8 mouse cellular contexts compared by ENCODE assay signal in the genomic region with DNA sequence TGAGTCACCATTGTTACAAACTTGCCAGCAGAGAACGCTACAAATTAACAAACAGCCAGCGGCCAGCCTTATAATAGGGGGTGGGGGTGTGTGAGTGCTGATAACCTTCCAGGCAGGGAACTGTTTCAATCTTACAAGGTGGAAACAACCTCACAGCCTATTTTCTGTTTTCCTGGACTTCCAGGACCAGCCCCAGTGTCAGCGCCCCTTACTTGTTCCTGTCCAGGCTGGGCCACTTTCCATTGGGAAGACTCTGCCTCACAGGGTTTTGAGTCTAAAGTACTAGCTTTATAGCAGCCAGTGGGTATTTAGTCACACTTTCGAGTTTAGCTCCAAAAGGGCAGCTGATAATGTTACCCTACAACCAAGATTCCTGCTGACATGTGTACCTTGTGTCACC. TPM values are rescaled to one million over a fixed set of nuclear protein-coding genes. Genes with fewer than 3 reads are reported as not detected.
DNase-seq lines count a peak whose midpoint lies in the region; ATAC-seq lines count a peak whose summit lies in the region.

No protein-coding gene starts in this region.

- H3K4me3 ChIP-seq in neural tube, embryonic 12.5 days = no peak overlapping the region
- H3K4me3 ChIP-seq in hindbrain, embryonic 14.5 days (replicated peaks; ENCODE audit: low read length) = no peak overlapping the region
- no peak overlapping the region for H3K4me3 ChIP-seq in liver, embryonic 12.5 days

- H3K36me3 ChIP-seq in neural tube, embryonic 12.5 days = no peaks in the 10 kb centered on the region
- H3K36me3 ChIP-seq in hindbrain, embryonic 14.5 days (replicated peaks; ENCODE audit: control insufficient read depth, insufficient read depth) = no peaks in the 10 kb centered on the region
- H3K36me3 ChIP-seq in liver, embryonic 12.5 days = peaks cover under 1% of the 10 kb centered on the region

- DNase-seq in neural tube, embryonic 10.5 days (ENCODE audit: extremely low spot score, low spot score) = no peak
- no peak for DNase-seq in hindbrain, embryonic 14.5 days (ENCODE audit: low spot score)
- DNase-seq in frontal cortex, postnatal 14 days (ENCODE audit: low spot score in 2 of 2) = no peak
- DNase-seq in urinary bladder, adult 18-20 months (ENCODE audit: low spot score in 2 of 2) = no peak
- DNase-seq in layer of hippocampus, postnatal 10 days (ENCODE audit: low spot score in 2 of 2) = no peak
- no peak for DNase-seq in adipocyte (ENCODE audit: low spot score)

- no peak for ATAC-seq in neural tube, embryonic 12.5 days (ENCODE audit: low FRiP score, low read depth)
- ATAC-seq in hindbrain, embryonic 14.5 days (ENCODE audit: low FRiP score) = no peak
- no peak for ATAC-seq in liver, embryonic 12.5 days

- H3K9ac ChIP-seq in neural tube, embryonic 12.5 days = no peak overlapping the region
- 0 out of 2 replicates have a peak overlapping the region, but pooled peaks have one; percentile 9 for H3K9ac ChIP-seq in hindbrain, embryonic 14.5 days
- H3K9ac ChIP-seq in liver, embryonic 12.5 days = no peak overlapping the region

- 40% methylated on average over 4 of the region's 4 CpGs for WGBS in neural tube, embryonic 12.5 days
- WGBS in hindbrain, embryonic 14.5 days = 40% methylated on average over 4 of the region's 4 CpGs
- WGBS in liver, embryonic 12.5 days (ENCODE audit: insufficient replicate concordance) = 41% methylated on average over 4 of the region's 4 CpGs

- no peaks in the 10 kb centered on the region for H3K9me3 ChIP-seq in neural tube, embryonic 12.5 days
- no peaks in the 10 kb centered on the region for H3K9me3 ChIP-seq in hindbrain, embryonic 14.5 days (ENCODE audit: control insufficient read depth, low read length)
- no peaks in the 10 kb centered on the region for H3K9me3 ChIP-seq in liver, embryonic 12.5 days (replicated peaks)

- no peaks in the 10 kb centered on the region for H3K27me3 ChIP-seq in neural tube, embryonic 12.5 days (replicated peaks)
- H3K27me3 ChIP-seq in hindbrain, embryonic 14.5 days (ENCODE audit: control insufficient read depth, insufficient read depth, low read length) = no peaks in the 10 kb centered on the region
- peaks cover 9% of the 10 kb centered on the region; the same call in 1 of the 2 replicates for H3K27me3 ChIP-seq in liver, embryonic 12.5 days (replicated peaks)

- no peak overlapping the region for H3K27ac ChIP-seq in neural tube, embryonic 12.5 days
- H3K27ac ChIP-seq in hindbrain, embryonic 14.5 days = no peak overlapping the region
- H3K27ac ChIP-seq in liver, embryonic 12.5 days = no peak overlapping the region

- peaks cover 70% of the 10 kb centered on the region for H3K4me1 ChIP-seq in neural tube, embryonic 12.5 days
- peaks cover 70% of the 10 kb centered on the region for H3K4me1 ChIP-seq in hindbrain, embryonic 14.5 days (replicated peaks; ENCODE audit: control insufficient read depth, insufficient read depth, low read length)
- peaks cover 83% of the 10 kb centered on the region for H3K4me1 ChIP-seq in liver, embryonic 12.5 days

- peak overlapping the region; percentile 71 for H3K4me2 ChIP-seq in neural tube, embryonic 12.5 days (replicated peaks)
- peak overlapping the region; percentile 71 for H3K4me2 ChIP-seq in hindbrain, embryonic 14.5 days (replicated peaks)
- H3K4me2 ChIP-seq in liver, embryonic 12.5 days = peak overlapping the region; percentile 97

RNA-seq across cellular contexts. Expression of a gene that starts 2.8 kb away (rescaled TPM):
- polyA plus RNA-seq in neural tube, embryonic 12.5 days (2016; fragmentation: Nextera tagmentation; extraction: Ambion mirVana) = 61.1 and 68.3 TPM in 2 replicates
- 105 and 112 TPM in 2 replicates for polyA plus RNA-seq in hindbrain, embryonic 14.5 days (2014; fragmentation: Nextera tagmentation; extraction: Ambion mirVana)
- polyA plus RNA-seq in liver, embryonic 12.5 days (2016; fragmentation: Nextera tagmentation; extraction: Ambion mirVana) = 54.1 and 55.2 TPM in 2 replicates
- 100 to 1,000 TPM; 367 to 390 TPM for total RNA-seq in layer of hippocampus, postnatal 10 days (2021)
